Mouse (Mus musculus) neural tube, embryonic 11.5 days (tissue): Measurements from ENCODE around the gene Mybph. TPM values are rescaled to one million over a fixed set of nuclear protein-coding genes. Genes with fewer than 3 reads are reported as not detected.

Experiments
- ATAC-seq: fragments of 200-750 bp; cut with Nextera tagmentation; 2 replicates; pipeline ENCODE4 v1.8.0; 2017; ENCODE audit warnings: moderate number of reproducible peaks, mild to moderate bottlenecking, moderate TSS enrichment, moderate library complexity; ENCODE audit not compliant: insufficient read depth, low FRiP score, low TSS enrichment
- DNase-seq: peaks from one replicate; pipeline ENCODE4 v3.0.0-alpha.2; 2015; ENCODE audit warnings: low spot score
- H3K27ac ChIP-seq: fragments of 300-500 bp; sonication (generic); 2 replicates; pipeline ENCODE4 v1.5.1; 2014; ENCODE audit warnings: low read depth, mild to moderate bottlenecking, low read length
- H3K27me3 ChIP-seq: fragments of 300-500 bp; sonication (generic); 2 replicates; pipeline ENCODE4 v1.6.1; 2014; ENCODE audit warnings: mild to moderate bottlenecking, low read length, mixed read lengths; ENCODE audit not compliant: control insufficient read depth, insufficient read depth
- H3K36me3 ChIP-seq: fragments of 300-500 bp; sonication (generic); 2 replicates; pipeline ENCODE4 v1.6.1; 2014; ENCODE audit warnings: mild to moderate bottlenecking, low read length, moderate library complexity, mixed read lengths; ENCODE audit not compliant: control insufficient read depth, insufficient read depth
- H3K4me1 ChIP-seq: fragments of 300-500 bp; sonication (generic); 2 replicates; pipeline ENCODE4 v1.6.1; 2014; ENCODE audit warnings: low read length, mixed read lengths; ENCODE audit not compliant: control insufficient read depth, insufficient read depth
- H3K4me2 ChIP-seq: fragments of 300-500 bp; sonication (generic); 2 replicates; pipeline ENCODE4 v1.6.1; 2014; ENCODE audit warnings: low read depth, mild to moderate bottlenecking, moderate library complexity
- H3K4me3 ChIP-seq: fragments of 300-500 bp; sonication (generic); 2 replicates; pipeline ENCODE4 v1.5.1; 2014; ENCODE audit warnings: low read depth, low read length
- H3K9ac ChIP-seq: fragments of 300-500 bp; sonication (generic); 2 replicates; pipeline ENCODE4 v1.6.1; 2014; ENCODE audit warnings: mild to moderate bottlenecking, low read length
- H3K9me3 ChIP-seq: fragments of 300-500 bp; sonication (generic); 2 replicates; pipeline ENCODE4 v1.6.1; 2016; ENCODE audit warnings: low read length; ENCODE audit not compliant: control insufficient read depth
- WGBS: fragments of 180-500 bp; shearing (Covaris S2); extraction: QIAGEN DNeasy Blood & Tissue Kit; methylation state at CpG from one replicate; pipeline ENCODE4 v1.1.7; 2014; 5-methylcytosine and 5-hydroxymethylcytosine counted together
- polyA plus RNA-seq: library from polyadenylated mRNA; unstranded; fragments of >200 nt; fragmentation: Nextera tagmentation; extraction: Ambion mirVana; gene quantifications from 2 replicates; pipeline ENCODE4 v1.2.1, GENCODE M21; 2014

The Mybph gene
- 17.7 and 18.4 TPM in 2 replicates for polyA plus RNA-seq

DNA sequence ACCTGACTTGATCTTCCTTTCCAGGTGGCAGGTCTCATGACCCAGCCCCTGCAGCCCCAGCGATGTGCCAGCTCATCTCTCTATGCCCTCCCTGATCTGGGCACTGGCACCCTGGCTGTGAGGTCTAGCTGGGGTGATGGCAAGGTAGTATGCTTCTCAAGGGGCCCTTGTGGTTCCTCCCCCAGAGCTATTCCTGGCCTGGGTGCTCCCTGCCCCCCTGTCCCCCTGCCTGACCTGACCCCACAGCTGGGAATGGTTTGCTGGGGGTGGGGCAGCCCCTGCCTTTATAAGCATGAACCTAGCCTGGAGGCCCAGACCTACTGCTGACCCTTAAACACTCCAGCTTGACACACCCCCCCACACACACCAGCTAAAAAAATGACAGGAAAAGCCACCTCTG is at the start of gene Mybph:
Gene Mybph, plus strand, starts transcription at position 323 of the 400 bp plus-strand sequence.
- Histone ChIP-seq H3K36me3 (no peaks in the 10 kb centered on the region), H3K9me3 (no peaks in the 10 kb centered on the region), H3K27me3 (no peaks in the 10 kb centered on the region), H3K4me3 (no peak within 1 kb of the TSS), H3K9ac (no peak within 1 kb of the TSS), H3K4me1 (peaks cover 10% of the 10 kb centered on the region; the same call in 1 of the 2 replicates), H3K27ac (no peak within 1 kb of the TSS), H3K4me2 (no peak within 1 kb of the TSS)
- ATAC-seq: no peak
- no peak for DNase-seq
- WGBS: 76% methylated on average over 1 of the region's 1 CpGs

DNA sequence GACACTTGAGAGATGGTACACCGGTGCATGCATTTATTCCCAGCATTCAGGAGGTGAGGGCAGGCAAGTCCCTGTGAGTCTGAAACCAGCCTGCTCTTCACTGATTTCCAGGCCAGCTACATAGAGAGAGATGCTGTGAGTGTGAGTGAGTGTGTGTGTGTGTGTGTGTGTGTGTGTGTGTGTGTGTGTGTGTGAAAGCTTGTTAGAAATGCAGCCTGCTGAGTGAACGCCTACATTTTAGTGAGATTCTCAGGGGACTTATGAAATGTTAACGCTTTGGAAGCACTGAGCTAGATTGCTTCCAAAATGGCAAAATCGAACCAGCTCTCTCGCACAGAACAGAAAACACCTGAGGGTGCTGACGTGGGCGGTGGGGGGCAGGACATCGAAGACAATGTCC is 47.2 kb upstream of the Mybph start:
- H3K4me1 ChIP-seq: no peaks in the 10 kb centered on the region
- H3K4me2 ChIP-seq: no peak overlapping the region
- 83% methylated on average over 8 of the region's 8 CpGs for whole genome bisulfite sequencing
- no peak for ATAC-seq
- no peak overlapping the region for H3K27ac ChIP-seq
- no peak for DNase-seq
- H3K4me3 ChIP-seq: no peak overlapping the region
- no peaks in the 10 kb centered on the region for H3K27me3 ChIP-seq
- H3K9me3 ChIP-seq: no peaks in the 10 kb centered on the region
- H3K36me3 ChIP-seq: no peaks in the 10 kb centered on the region
- no peak overlapping the region for H3K9ac ChIP-seq

DNA sequence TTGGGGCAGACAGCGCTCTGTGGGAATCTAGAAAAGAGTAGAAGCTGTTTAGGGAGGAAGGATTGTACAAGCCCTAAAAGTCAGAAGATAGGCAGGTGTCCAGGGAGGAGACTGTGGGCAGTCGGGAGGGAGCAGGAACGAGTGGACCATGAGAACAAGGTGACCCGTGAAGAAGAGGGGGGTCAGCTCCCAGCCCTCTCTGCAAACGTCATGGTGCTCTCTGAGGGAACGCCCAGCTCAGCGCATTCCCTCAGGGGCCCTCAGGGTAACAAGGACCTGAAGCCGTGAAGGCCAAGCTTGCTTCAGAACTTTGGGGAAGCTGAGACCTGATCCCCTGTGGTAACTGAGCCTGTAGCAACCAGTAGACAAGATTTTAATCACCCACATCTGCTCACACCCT is 43.2 kb upstream of the Mybph start:
- Histone ChIP-seq H3K36me3 (no peaks in the 10 kb centered on the region), H3K9ac (no peak overlapping the region), H3K4me1 (no peaks in the 10 kb centered on the region), H3K9me3 (no peaks in the 10 kb centered on the region), H3K4me3 (no peak overlapping the region), H3K4me2 (no peak overlapping the region), H3K27me3 (no peaks in the 10 kb centered on the region), H3K27ac (no peak overlapping the region)
- 72% methylated on average over 8 of the region's 8 CpGs for WGBS
- no peak for ATAC-seq
- DNase-seq: no peak

DNA sequence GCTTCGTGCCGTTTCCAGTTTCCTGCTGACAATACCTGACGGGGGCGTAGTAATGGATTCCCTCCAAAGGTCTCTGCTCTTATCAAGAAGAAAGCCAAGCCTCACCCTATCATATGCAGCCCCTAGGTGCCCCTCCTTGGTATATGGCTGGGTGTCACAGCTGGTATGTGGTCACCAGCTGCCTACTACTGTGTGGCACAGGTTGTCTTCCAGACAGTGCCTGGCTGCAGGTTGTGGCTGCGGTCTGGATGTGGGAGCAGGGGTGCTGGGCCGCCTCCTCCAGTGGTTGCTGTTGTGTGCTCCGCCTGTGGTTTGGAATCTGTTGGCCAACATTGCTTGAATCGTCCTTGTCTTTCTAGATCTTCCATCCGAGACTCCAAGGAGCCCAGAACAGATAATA is 42.5 kb upstream of the Mybph start:
- no peak for DNase-seq
- 96% methylated on average over 9 of the region's 9 CpGs for WGBS
- no peak for ATAC-seq

DNA sequence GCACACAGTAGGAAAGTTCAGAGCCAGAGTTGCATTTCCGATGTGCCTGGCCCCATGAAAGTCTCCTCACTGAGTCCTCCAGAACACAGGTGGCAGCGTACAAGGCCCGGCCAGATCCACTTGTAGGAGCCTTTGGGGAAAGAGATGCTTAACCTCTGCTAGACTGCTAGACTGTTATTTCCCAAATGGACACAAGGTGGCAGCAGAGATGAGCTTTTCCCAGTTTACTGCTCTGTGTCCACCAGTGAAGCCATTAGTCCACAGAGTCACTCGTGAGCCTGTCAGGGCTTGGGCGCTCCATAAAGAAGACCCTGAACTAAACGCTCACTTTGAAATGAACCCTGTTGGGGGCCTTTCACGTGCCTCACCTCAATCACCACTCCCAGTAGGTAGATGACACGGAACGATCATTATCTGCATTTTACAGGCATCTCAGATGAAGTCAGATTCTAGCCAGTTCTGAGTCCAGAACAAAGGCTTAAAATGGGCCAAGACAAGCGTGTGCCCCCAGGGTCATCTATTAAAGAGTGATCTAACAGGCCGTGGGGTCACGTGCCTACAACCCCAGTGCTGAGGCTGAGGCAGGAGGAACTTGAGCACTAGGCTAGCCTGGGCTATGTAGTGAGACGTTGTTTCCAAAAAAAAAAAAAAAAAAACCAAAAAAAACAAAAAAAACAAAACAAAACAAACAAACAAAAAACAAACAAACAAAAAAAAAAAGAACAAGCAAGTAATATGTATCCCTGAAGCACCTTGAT is 41.4 kb upstream of the Mybph start:
- Histone ChIP-seq H3K9ac (no peak overlapping the region), H3K4me1 (no peaks in the 10 kb centered on the region), H3K36me3 (no peaks in the 10 kb centered on the region), H3K4me3 (no peak overlapping the region), H3K27ac (no peak overlapping the region), H3K4me2 (no peak overlapping the region), H3K27me3 (no peaks in the 10 kb centered on the region), H3K9me3 (no peaks in the 10 kb centered on the region)
- ATAC-seq (peak; percentile 78; the same call in 1 of the 2 replicates), DNase-seq (peak; percentile 82)
- WGBS: 35% methylated on average over 13 of the region's 13 CpGs

More for the DNA sequence above, 42.5 kb upstream of the Mybph start:
- H3K27me3 ChIP-seq: no peaks in the 10 kb centered on the region
- no peaks in the 10 kb centered on the region for H3K9me3 ChIP-seq
- H3K4me1 ChIP-seq: no peaks in the 10 kb centered on the region
- no peak overlapping the region for H3K4me2 ChIP-seq
- H3K4me3 ChIP-seq: no peak overlapping the region
- no peak overlapping the region for H3K9ac ChIP-seq
- no peaks in the 10 kb centered on the region for H3K36me3 ChIP-seq
- H3K27ac ChIP-seq: no peak overlapping the region

DNA sequence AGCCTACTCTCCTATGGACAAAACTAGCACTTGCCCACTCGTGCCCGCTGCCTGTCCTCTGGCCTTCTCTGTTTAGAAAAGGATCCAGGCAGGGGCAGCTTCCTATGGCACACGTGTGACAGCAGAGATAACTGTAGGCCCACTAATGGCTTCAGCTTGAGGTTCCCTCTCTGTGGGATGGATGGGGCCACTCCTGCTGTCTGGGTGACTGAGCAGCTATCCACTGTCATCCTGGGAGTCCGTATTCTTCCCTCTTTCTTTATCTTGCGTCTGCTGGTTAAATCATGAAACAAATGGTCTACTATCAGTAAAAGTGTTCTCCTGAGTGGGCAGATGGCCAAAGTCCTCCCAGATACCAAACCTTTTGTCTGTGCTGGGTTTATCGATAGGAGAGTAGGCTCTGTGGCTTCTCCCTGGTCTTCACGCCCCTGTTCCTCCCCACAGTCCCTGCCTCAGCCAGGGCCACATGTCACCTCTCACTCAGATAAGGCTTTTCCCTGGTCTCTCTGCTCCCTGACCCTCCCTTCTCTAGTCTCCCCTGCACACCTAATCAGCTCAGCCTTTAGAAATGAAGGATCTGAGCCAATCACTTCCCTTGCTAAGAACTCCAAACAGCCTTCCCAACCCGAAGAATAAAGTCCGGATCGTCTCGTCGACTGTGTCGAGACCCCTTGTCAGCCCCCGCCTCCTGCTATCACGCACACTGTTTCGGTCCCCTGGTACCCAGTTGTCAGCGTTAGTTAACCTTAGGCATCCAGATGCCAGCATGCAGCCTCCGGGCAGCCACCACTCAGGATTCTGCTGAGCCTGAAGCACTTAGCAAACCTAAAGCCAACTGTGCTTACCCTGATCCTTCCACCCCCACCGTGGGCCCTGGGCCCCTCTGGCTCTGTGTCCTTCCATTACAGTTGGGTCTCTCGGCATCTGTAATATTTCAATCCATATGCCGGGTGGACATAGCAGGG is 40.3 kb upstream of the Mybph start:
- DNase-seq: no peak
- Histone ChIP-seq H3K27me3 (no peaks in the 10 kb centered on the region), H3K9ac (no peak overlapping the region), H3K36me3 (no peaks in the 10 kb centered on the region), H3K4me1 (no peaks in the 10 kb centered on the region), H3K27ac (no peak overlapping the region), H3K4me3 (no peak overlapping the region), H3K9me3 (no peaks in the 10 kb centered on the region), H3K4me2 (no peak overlapping the region)
- WGBS: 81% methylated on average over 21 of the region's 21 CpGs
- no peak for ATAC-seq

DNA sequence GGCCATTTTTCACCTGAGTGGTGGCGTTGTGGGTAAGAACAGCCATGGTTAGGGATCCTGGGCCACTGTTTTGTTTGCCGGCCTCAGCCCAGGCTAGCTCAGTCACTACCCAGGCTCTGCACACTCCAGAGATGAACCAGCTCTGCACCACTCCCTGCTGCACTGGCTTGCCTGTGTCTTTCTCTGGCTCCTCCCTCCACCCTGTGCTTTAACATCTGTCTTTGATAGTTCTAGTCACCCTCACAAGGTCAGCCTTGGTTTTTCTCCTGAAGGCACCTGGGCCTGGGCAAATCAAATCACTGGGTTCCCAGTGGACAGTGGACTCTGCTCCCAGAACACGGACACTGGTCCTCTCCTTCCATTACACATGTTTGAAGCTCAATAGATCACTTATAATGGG is 39.1 kb upstream of the Mybph start:
- H3K4me2 ChIP-seq: no peak overlapping the region
- no peak for ATAC-seq
- H3K9me3 ChIP-seq: no peaks in the 10 kb centered on the region
- H3K4me3 ChIP-seq: no peak overlapping the region
- DNase-seq: no peak
- no peaks in the 10 kb centered on the region for H3K27me3 ChIP-seq
- WGBS: 90% methylated on average over 3 of the region's 3 CpGs
- H3K9ac ChIP-seq: no peak overlapping the region
- H3K4me1 ChIP-seq: no peaks in the 10 kb centered on the region
- H3K27ac ChIP-seq: no peak overlapping the region
- H3K36me3 ChIP-seq: no peaks in the 10 kb centered on the region

DNA sequence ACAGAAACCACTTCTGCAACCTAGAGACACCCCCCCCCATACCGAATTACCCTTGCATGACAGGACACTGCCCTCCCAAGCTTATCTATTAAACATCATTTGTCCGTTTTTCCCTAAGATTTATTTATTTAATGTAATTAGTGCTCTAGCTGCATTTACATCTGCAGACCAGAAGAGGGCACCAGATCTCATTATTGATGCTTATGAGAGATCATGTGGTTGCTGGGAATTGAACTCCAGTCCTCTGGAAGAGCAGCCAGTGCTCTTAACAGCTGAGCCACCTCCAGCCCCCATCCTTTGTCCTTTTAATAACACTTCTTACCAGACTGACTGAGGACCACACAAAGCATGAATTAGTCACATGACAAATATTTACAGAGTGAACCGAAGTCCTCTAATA is 38.6 kb upstream of the Mybph start:
- no peak overlapping the region for H3K9ac ChIP-seq
- 54% methylated on average over 3 of the region's 3 CpGs for WGBS
- no peak for DNase-seq

More for the DNA sequence above, 38.6 kb upstream of the Mybph start:
- H3K4me2 ChIP-seq: no peak overlapping the region
- no peaks in the 10 kb centered on the region for H3K9me3 ChIP-seq
- no peaks in the 10 kb centered on the region for H3K36me3 ChIP-seq
- no peak overlapping the region for H3K27ac ChIP-seq
- no peak overlapping the region for H3K4me3 ChIP-seq
- no peaks in the 10 kb centered on the region for H3K4me1 ChIP-seq
- no peak for ATAC-seq
- H3K27me3 ChIP-seq: no peaks in the 10 kb centered on the region
